Mouse (Mus musculus) heart, embryonic 14.5 days (tissue): ENCODE measurements around the gene Cacna1b. TPM values are rescaled to one million over a fixed set of nuclear protein-coding genes. Genes with fewer than 3 reads are reported as not detected.

Source experiments
- ATAC-seq: fragments of 200-750 bp; cut with Nextera tagmentation; 2 replicates; pipeline ENCODE4 v1.8.0; 2017; ENCODE audit warnings: low read depth, moderate TSS enrichment; ENCODE audit not compliant: insufficient number of reproducible peaks, insufficient read depth, low FRiP score
- H3K27ac ChIP-seq, 2 experiments: fragments of 200-500 bp in 1 of 2; fragments of 300-500 bp in 1 of 2; sonication (generic) in 1 of 2; replicated peaks in 1 of 2; 2 replicates each; pipeline ENCODE4 v1.5.1; 2012 to 2014; ENCODE audit warnings: low read depth in 2 of 2, low read length in 2 of 2, control low read depth in 1 of 2, mild to moderate bottlenecking in 1 of 2, mixed read lengths in 1 of 2; ENCODE audit not compliant: control insufficient read depth in 1 of 2, insufficient read depth in 1 of 2
- H3K27me3 ChIP-seq: fragments of 300-500 bp; sonication (generic); 2 replicates; pipeline ENCODE4 v1.6.1; 2014; ENCODE audit warnings: mild to moderate bottlenecking, low read length, control low read depth; ENCODE audit not compliant: control insufficient read depth, insufficient read depth
- H3K36me3 ChIP-seq: fragments of 300-500 bp; sonication (generic); 2 replicates; pipeline ENCODE4 v1.6.1; 2014; ENCODE audit warnings: mild to moderate bottlenecking, control low read depth, low read length, mixed read lengths; ENCODE audit not compliant: control insufficient read depth, insufficient read depth
- H3K4me1 ChIP-seq, 2 experiments: fragments of 200-500 bp in 1 of 2; fragments of 300-500 bp in 1 of 2; sonication (generic) in 1 of 2; 2 replicates each; pipeline ENCODE4 v1.6.1; 2012 to 2014; ENCODE audit warnings: low read length in 2 of 2, control low read depth in 1 of 2, mixed read lengths in 1 of 2; ENCODE audit not compliant: control insufficient read depth in 2 of 2, insufficient read depth in 2 of 2
- H3K4me2 ChIP-seq: fragments of 300-500 bp; sonication (generic); 2 replicates; pipeline ENCODE4 v1.6.1; 2014; ENCODE audit warnings: mild to moderate bottlenecking, low read length
- H3K4me3 ChIP-seq, 2 experiments: fragments of 200-500 bp in 1 of 2; fragments of 300-500 bp in 1 of 2; sonication (generic) in 1 of 2; 2 replicates each; pipeline ENCODE4 v1.5.1; 2012 to 2014; ENCODE audit warnings: low read length in 2 of 2, mild to moderate bottlenecking in 2 of 2, control low read depth in 1 of 2, low read depth in 1 of 2, moderate library complexity in 1 of 2; ENCODE audit not compliant: control insufficient read depth in 1 of 2, insufficient read depth in 1 of 2
- H3K9ac ChIP-seq: fragments of 300-500 bp; sonication (generic); 2 replicates; pipeline ENCODE4 v1.6.1; 2014; ENCODE audit warnings: mild to moderate bottlenecking, low read length
- H3K9me3 ChIP-seq: fragments of 300-500 bp; sonication (generic); 2 replicates; pipeline ENCODE4 v1.6.1; 2016; ENCODE audit warnings: low read length, control low read depth; ENCODE audit not compliant: control insufficient read depth
- WGBS: fragments of 180-500 bp; shearing (Covaris S2); extraction: QIAGEN DNeasy Blood & Tissue Kit; methylation state at CpG from one replicate; pipeline ENCODE4 v1.1.7; 2014; 5-methylcytosine and 5-hydroxymethylcytosine counted together
- polyA plus RNA-seq: library from polyadenylated mRNA; unstranded; fragments of >200 nt; fragmentation: Nextera tagmentation; extraction: Ambion mirVana; gene quantifications from 2 replicates; pipeline ENCODE4 v1.2.1, GENCODE M21; 2014

Cacna1b gene
- polyA plus RNA-seq, 1 experiment from 2014 or later, result 0.15 TPM

DNA sequence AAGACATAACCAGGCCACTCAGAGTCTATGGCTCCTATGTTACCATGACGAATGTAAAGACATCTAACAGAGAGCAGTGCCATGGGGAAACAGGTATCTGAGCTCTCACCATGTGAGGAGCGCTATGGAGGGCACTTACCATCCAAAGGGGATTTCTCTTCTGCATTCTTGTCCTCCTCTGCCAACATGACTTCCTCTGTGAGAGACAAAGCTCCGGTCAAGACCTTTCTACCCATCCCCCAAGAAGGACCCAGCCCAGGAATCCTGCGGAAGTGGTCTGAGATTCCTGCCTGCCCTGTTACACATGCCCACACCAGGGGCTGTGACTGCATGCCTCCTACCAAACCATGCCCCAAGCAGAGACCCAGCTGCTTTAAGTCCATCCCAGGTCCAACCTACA, 44.0 kb downstream of the Cacna1b start:
- H3K4me2 ChIP-seq, result no peak overlapping the region
- ATAC-seq, result no peak
- 67% methylated on average over 4 of the region's 4 CpGs for WGBS
- no peak overlapping the region for H3K4me3 ChIP-seq
- no peaks in the 10 kb centered on the region for H3K9me3 ChIP-seq
- H3K36me3 ChIP-seq, result no peaks in the 10 kb centered on the region
- no peak overlapping the region for H3K9ac ChIP-seq
- H3K27ac ChIP-seq, result no peak overlapping the region
- no peaks in the 10 kb centered on the region for H3K27me3 ChIP-seq
- H3K4me1 ChIP-seq, result peaks cover 0 to 4% of the 10 kb centered on the region in 2 experiments; a peak in 1 of 4 replicates

DNA sequence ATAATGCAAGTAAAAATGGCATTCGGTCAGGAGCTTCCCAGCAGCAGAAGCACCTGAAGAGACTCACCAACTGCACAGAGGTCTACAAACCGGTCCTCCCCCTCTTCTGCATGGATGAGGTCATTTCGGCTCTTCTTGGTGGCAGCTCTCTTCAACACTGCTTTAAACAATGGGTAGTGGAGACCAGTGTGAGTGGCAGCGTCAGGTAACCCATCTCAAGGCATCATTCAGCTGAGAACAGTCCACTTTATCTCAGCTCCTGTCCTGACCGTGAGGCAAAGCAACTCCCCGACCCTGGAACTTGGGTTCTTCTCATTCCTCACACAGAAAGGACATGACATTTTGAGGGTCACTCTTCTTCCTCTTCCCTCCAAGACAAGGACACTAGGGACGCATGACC, 45.0 kb downstream of the Cacna1b start:
- no peak overlapping the region for H3K4me3 ChIP-seq
- no peaks in the 10 kb centered on the region for H3K27me3 ChIP-seq
- H3K9me3 ChIP-seq, result no peaks in the 10 kb centered on the region
- ATAC-seq, result no peak
- no peaks in the 10 kb centered on the region for H3K36me3 ChIP-seq
- peaks cover 0 to 4% of the 10 kb centered on the region in 2 experiments; a peak in 1 of 4 replicates for H3K4me1 ChIP-seq
- no peak overlapping the region for H3K4me2 ChIP-seq
- WGBS, result 76% methylated on average over 7 of the region's 7 CpGs
- no peak overlapping the region for H3K27ac ChIP-seq
- H3K9ac ChIP-seq, result no peak overlapping the region

GRCm38 (mm10) chr2:24717461-24717860, 45.5 kb downstream of the Cacna1b start:
- H3K9ac ChIP-seq, result no peak overlapping the region

DNA sequence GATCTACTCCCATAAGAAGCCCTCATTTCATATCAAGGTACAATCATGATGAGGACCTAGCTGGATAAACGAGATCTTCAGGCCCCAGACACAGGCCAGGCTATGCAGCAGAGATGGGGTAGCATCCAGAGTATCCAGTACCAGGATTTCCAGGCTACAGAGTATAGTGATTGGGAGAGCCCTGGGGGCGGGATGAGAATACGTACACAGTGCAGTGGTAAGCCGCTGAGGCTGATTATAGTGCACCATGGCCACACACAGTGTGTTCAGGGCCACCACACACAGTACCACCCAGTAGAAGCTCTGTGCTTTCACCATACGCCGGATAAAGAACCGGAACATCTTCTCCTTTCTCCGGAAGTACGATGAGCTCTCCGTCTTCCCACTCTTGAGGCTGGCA, 57.0 kb downstream of the Cacna1b start:
- 79% methylated on average over 10 of the region's 10 CpGs for WGBS
- Histone ChIP-seq H3K9ac (no peak overlapping the region), H3K36me3 (no peaks in the 10 kb centered on the region), H3K4me2 (no peak overlapping the region), H3K4me3 (no peak overlapping the region), H3K27ac (no peak overlapping the region), H3K27me3 (no peaks in the 10 kb centered on the region), H3K9me3 (peaks cover 5% of the 10 kb centered on the region; the same call in 1 of the 2 replicates), H3K4me1 (no peaks in the 10 kb centered on the region)
- ATAC-seq, result no peak

More at GRCm38 (mm10) chr2:24717461-24717860, 45.5 kb downstream of the Cacna1b start:
- Histone ChIP-seq H3K9me3 (no peaks in the 10 kb centered on the region), H3K4me3 (no peak overlapping the region), H3K36me3 (no peaks in the 10 kb centered on the region), H3K4me2 (no peak overlapping the region), H3K27ac (no peak overlapping the region), H3K27me3 (no peaks in the 10 kb centered on the region), H3K4me1 (peaks cover 0 to 4% of the 10 kb centered on the region in 2 experiments; a peak in 1 of 4 replicates)
- ATAC-seq, result no peak
- WGBS, result 77% methylated on average over 4 of the region's 4 CpGs

GRCm38 (mm10) chr2:24702208-24702957, 60.6 kb downstream of the Cacna1b start:
- H3K27me3 ChIP-seq, result no peaks in the 10 kb centered on the region
- WGBS, result 68% methylated on average over 3 of the region's 3 CpGs
- H3K9me3 ChIP-seq, result no peaks in the 10 kb centered on the region
- no peaks in the 10 kb centered on the region for H3K4me1 ChIP-seq
- ATAC-seq, result no peak
- H3K4me3 ChIP-seq, result no peak overlapping the region
- no peak overlapping the region for H3K27ac ChIP-seq
- no peak overlapping the region for H3K4me2 ChIP-seq
- no peaks in the 10 kb centered on the region for H3K36me3 ChIP-seq
- H3K9ac ChIP-seq, result no peak overlapping the region

GRCm38 (mm10) chr2:24697281-24697980, 65.5 kb downstream of the Cacna1b start:
- no peaks in the 10 kb centered on the region for H3K27me3 ChIP-seq
- 82% methylated on average over 8 of the region's 8 CpGs for WGBS
- no peak overlapping the region for H3K9ac ChIP-seq
- H3K4me1 ChIP-seq, result no peaks in the 10 kb centered on the region
- H3K4me2 ChIP-seq, result no peak overlapping the region
- H3K27ac ChIP-seq, result no peak overlapping the region
- no peak overlapping the region for H3K4me3 ChIP-seq
- H3K9me3 ChIP-seq, result no peaks in the 10 kb centered on the region
- no peak for ATAC-seq
- H3K36me3 ChIP-seq, result no peaks in the 10 kb centered on the region

- Histone ChIP-seq H3K9ac (no peak overlapping the region), H3K4me1 (no peaks in the 10 kb centered on the region), H3K9me3 (no peaks in the 10 kb centered on the region), H3K4me2 (no peak overlapping the region), H3K4me3 (no peak overlapping the region), H3K27ac (no peak overlapping the region), H3K27me3 (no peaks in the 10 kb centered on the region), H3K36me3 (no peaks in the 10 kb centered on the region)
- WGBS, result 93% methylated on average over 2 of the region's 2 CpGs
- no peak for ATAC-seq
Measured at GRCm38 (mm10) chr2:24692371-24692770, 70.6 kb downstream of the Cacna1b start.
